Mouse (Mus musculus) G1E (cell line): ENCODE data around the gene Nsun3.

Source experiments
- CTCF ChIP-seq: IDR thresholded peaks from 2 replicates; pipeline ENCODE4 v1.5.1; 2012; ENCODE audit warnings: low read depth, low read length, inconsistent platforms, mixed read lengths
- GATA1 ChIP-seq: IDR thresholded peaks from 2 replicates; pipeline ENCODE4 v1.6.1; 2012; ENCODE audit warnings: borderline replicate concordance, low read length, inconsistent platforms, mixed read lengths
- POLR2AphosphoS5 ChIP-seq: IDR thresholded peaks from 2 replicates; pipeline ENCODE4 v1.6.1; 2012; ENCODE audit warnings: low read depth, low read length, inconsistent platforms; ENCODE audit not compliant: insufficient replicate concordance

DNA sequence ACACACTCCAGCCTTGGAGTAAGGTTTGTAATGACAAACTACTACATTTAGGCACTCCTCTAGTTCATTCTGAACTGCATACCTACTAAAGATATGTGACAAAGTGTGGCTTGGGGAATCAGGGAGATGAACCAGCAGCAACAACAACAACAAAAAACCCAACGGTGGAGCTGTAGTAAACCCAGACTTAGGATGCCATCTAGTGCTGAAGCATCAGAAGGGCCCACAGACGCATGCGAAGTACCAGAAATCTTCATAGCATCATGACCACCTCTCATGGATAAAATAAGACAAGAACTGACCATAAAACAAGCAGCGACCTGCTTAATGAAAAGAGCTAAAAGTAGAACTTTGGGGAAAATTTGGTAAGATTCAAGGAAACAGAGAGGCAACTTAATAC is 13.2 kb downstream of the Nsun3 start:
- TF ChIP-seq GATA1, result no peak
- no peak for TF ChIP-seq CTCF
- TF ChIP-seq POLR2AphosphoS5, result no peak
